Mouse (Mus musculus) CD4-positive, CD25-positive, alpha-beta regulatory T cell, adult 4 months (primary cell): ENCODE results near the gene Clk2. TPM values are rescaled to one million over a fixed set of nuclear protein-coding genes. Genes with fewer than 3 reads are reported as not detected.

Source experiments
- ATAC-seq: one replicate; pipeline ENCODE4 v1.8.0; 2017
- polyA plus RNA-seq, 2 experiments: library from polyadenylated mRNA; unstranded; fragments of 100-300 nt; shearing (Covaris generic); gene quantifications; one replicate each; pipeline ENCODE4 v1.2.1; 2017

Gene Clk2
- 10 to 100 TPM; 15.7 to 23.0 TPM for polyA plus RNA-seq

DNA sequence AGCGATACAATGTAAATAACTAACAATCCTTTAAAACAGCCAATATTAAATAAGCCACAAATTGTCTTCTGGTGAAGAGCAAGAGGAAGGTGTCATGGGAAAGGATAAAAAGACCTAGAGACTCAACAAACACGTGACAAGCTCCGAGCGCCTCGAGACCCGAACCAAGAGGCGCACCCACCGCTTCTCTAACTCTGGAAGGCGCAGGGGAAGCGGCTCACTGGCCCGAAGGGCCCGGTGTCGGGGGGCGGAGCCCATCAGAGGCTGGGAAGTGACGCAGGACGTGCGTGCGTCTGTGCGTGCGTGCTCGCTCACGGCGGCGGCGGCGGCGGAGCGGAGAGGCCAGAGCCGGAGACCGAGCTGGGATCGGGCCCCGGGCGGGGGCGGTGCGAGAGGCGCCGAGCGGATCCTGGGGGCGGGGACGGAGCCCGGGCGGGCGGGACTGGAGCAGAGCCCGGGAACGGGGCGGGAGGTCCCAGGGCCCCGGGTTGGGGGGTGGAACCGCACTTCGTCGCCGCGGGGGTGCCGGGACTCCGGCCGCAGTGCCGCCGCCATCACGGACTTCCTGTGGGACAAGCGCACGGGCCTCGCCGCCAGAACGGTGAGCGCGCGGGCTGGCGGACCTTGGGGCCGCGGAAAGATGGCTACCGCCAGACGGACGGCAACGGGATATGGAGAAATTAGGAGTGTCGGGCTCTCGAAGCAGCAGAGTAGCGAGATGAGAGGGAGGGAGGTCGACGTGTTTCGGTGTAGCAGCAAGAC lies at the start of gene Clk2:
TSS of gene Clk2 (plus strand) at position 290 of the 762 bp plus-strand sequence.
- peak; percentile 94 for ATAC-seq

DNA sequence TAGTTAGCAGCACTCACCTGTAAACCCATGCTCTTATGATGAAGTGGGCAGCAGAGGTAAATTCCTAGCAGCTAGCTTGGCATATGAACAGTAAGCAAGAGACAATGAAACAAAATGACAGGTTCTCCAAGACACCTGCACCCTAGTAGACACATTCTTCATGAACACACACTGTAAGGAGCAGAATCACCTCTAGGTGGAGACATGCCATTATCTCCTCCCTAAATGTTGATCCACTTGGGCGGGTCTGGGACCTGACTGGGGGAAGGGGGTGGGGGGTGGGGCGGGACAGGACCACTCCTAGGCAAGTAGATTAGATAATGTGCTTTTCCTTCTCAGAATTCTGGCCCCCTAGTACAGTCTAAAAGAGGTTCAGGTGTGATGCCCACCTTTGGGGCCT lies 49.1 kb upstream of the Clk2 start:
- peak; percentile 75 for ATAC-seq

DNA sequence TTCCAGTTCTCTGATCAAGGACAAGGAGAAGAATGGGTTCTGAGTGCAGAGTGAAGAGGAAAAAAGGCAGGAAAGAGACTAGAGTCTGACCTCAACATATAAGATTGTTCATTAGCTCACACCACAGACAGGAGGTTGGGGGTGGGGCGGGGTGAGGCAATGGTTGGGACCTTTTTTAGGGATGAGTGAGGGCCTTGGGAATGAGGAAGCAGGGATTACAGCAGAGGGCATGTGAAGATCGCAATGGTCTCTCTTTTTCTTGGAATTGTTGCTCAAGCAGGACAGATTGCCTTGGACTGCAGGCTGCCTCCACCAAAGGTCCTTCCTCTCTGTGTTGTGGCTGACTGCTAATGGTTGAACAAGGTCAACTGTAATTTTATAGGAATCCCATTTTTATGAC lies 41.3 kb upstream of the Clk2 start:
- ATAC-seq = no peak

DNA sequence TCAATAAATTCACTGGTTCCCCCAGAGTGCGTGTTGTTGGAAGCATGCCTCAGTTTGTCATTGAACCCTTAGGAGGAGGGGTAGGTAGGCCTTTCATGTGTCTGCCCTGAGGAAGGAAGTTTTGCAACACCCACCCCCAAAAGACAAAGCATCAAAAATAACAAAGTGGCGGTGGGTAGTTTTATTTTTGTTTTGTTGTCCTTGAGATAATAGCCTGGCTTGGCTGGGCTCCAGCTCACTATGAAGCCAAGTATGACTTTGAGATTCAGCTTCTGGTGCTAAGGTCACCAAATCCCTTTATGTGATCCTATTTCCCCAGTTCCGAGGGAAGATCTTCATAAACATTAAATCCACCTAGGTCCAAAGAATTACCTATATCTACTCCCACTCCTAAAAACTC lies 40.4 kb upstream of the Clk2 start:
- no peak for ATAC-seq

DNA sequence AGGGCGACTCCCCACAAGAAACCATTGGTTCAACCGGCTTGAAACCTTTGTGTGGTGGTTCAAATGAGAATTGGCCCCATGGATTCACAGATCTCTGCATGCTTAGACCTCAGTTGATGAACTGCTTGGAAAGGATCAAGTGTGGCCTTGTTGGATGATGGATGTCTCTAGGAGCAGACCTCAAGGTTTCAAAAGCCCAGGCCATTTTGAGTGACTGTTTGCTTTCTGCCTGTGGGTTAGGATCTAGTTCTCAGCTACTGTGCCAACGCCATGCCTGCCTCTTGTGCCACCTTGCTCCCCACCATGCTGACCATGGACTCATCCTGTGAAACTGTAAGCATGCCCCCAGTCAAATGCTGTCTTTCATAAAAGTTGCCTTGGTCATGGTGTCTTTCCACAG lies 38.6 kb upstream of the Clk2 start:
- ATAC-seq = no peak

DNA sequence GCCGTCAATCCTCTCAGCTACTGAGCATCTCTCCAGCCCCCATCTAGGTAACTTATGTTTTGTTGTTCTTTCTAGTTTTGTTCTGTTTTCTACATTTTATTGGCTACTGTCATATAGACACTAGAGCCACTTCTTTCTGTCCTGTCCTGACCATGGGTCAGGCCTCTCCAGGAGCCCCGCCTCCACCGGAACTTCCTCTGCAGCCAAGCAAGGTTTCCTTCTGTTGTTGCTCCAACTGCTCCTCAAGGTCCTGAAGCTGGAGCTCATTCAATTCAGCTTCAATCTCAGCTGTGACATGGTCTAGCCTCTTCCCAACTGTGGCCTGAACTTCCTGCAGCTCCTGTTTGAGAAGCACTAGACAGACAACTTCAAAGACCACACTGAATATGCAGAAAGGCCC lies 34.7 kb upstream of the Clk2 start:
- ATAC-seq = no peak

DNA sequence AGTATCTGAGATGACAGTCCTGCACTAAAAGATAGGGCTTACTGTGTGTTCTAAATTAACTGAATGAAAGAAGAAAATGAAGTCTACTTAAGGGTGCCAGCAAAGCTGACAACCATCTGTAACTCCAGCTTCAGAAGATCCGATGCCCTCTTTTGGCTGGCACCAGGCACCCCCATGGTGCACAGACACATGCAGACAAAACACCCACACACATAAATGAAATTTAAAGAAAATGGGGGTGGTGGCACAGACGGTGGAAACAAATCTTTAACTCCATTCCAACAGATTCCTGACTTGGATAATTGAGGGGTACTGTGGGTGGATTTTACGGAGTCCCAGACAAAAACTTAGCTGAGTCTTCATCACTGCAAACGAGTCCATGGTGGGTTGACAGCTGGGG lies 32.8 kb upstream of the Clk2 start:
- no peak for ATAC-seq

DNA sequence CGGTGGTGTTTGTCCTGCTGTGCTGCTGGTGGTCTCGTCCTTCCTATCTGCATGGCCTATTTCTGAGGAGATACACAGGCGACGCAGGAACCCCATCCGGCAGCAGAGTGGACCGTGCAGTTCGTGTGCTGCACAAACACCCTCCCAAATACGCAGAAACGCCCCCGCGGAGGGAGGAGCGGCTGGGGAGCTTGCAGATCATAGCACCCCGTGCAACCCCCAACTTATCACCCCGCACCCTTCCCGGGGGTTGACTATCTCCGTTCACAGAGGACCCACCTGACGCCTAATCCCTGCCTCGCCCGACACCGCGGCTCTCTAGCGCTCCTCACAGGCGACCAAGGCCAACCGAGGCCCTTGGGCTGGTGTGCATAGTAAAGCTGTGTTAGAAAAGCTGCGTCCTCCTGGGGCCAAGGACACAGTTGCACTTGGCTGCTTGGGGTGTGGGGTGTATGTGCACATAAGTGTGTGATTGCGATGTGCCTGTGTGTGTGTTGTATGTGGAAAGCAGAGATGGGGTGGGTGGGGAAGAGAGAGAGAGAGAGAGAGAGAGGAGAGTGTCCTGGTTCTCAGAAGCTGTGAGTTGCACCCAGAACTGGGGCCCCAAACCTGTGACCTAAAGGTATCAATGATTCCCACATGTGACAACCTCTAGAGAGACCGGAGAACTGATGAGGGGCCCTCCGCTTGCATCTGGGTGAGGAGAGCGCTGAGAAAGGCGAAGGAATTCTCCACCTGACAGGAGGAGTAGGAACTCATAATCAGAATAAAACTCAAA lies 32.1 kb upstream of the Clk2 start:
- ATAC-seq = peak; percentile 32

DNA sequence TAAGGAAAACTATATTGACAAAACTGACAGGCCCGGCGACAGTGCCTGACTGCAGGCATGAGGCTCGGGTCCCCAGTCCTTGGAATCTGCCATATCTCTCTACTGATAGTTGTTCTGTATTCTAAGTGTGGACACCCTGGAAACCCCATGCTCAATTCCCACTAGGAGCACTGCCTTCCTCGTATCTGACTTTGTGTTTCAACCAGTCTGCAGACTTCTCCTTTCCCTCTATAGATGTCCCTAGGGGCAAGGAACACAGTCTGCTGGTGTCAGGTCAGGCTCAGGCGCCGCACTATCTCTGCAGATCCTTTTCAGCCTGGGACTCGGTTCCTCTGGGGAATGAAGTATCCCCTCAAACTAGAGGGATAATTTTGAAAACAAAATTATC lies 31.5 kb upstream of the Clk2 start:
- no peak for ATAC-seq

DNA sequence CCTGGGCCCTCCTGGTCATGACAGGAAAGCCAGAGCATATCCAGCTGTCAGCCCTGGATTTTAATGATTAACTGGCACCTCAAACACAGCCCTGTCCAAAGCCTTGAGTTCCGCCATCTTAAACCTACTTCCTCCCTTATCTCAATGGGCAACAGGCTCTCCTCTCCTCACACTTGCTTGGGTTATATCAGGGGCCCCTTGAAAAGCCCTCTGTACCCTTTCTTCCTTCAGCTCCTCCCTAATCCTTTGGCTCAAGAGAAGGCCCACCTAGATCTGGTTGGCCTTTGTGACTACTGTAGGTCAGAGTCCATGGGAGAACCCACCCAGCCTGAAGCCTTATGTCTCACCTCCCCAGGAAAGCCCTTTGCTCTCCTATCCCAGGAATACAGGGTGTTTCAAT lies 30.8 kb upstream of the Clk2 start:
- no peak for ATAC-seq

DNA sequence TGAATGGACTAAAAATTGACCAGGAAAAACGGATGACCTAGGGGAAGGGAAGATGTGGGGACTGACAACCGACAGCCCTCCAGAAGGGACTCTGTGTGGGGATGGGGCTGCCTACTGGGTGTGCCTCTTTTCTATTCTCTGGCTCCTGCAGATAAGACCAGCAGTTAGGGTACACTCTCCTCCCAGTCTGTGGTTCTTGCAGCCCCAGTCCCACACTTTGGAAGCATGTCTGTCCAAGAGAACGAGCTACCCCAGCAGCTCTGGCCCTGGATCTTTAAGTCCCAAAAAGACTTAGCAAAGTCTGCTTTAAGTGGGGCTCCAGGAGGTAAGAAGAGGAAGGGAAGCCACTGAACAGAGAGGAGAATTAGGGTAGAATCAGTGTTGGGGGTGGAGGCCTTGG lies 28.6 kb upstream of the Clk2 start, which contains the start of gene Pklr:
TSS of gene Pklr (plus strand) at position 185 of the 400 bp plus-strand sequence.
- ATAC-seq = no peak

DNA sequence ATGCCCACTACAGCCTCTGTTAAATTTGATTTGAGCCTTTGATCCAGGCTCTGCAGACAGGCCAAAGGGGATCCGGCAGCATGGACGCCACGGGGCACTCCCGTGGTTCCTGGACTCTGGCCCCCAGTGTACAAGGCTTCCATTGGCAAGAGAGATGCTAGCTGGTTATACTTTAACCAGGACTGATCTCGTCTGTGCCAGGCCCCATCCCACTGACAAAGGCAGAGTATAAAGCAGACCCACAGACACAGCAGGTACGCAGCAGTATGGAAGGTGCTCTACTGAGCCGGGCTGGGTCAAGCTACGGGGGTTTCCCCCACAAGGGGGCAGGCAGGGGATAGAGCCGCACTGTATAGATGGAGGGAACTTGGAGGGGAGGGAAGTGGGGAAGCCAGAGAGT lies 28.2 kb upstream of the Clk2 start:
- no peak for ATAC-seq

DNA sequence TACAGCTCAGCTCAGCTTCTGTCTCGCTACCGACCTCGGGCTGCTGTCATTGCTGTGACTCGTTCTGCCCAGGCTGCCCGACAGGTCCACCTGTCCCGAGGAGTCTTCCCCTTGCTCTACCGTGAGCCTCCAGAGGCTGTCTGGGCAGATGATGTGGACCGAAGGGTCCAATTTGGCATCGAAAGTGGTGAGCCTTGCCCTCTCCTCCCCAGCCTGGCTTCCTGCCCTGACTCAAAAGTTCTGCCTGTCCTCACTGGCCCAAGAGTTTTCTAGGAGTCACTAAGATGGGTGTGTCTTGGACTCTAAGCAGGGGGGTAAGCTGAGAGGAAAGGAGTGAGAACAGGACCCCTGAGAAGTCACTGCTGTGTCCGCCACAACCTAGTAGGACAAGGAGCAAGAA lies 19.8 kb upstream of the Clk2 start:
- ATAC-seq = no peak

DNA sequence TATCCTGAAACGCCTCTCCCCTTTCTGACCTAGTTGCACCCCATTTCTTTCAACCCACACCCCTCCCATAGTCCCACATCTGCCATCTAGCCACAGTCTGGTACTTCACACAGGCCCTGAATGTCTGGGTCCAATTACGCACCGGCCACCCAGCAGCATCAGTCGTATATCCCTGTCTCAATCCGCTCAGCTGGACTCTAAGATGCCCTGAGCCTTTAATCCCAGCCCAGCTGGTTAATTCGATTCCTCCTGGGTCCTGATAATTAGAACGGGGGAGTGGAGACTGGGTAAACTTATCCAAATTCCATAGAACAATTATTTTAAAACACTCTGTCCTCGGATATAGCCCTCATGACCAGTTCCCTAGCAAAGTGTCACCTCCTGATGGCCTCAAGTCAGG lies 19.0 kb upstream of the Clk2 start:
- ATAC-seq = no peak

DNA sequence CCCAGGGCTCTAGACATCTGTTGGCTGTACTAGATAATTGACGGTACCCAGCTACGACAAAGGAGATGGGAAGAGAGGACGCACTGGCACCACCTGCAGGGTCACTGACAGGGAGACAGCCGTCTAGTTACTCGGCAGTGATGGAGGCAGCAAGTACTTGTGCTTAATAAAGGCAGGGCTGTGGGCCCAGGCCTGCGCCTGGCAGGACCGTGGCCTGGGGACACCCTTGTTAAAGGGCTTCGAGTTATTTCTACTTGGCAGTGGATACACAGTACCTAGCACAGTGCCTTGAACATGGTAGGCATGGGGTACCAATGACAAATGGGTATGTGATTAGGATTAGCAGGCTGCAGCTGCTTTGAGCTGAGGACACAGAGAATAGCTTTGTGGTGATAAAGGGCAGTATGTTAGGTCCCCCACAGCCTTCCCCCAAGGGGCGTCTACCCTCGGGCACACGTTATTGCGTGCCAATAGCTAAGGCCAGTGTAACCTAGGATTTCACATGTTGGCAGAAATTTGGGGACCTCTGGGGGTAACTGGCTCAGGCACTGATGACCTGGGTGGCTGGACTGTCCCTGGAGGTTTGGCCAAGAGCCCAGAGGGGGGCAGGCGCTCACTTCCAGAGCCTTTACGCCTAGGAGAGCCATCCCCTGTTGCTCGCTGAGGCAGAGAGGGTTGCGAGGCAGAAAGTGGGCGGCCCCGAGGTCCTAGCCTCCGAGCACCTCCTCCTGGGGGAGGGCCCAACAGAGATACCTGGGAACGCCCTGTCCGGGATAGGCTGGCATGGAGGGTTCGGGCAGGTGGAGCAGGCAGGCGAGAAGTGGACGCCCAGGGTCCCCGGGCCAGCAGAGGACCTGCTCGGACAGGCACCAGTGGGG lies 17.3 kb upstream of the Clk2 start:
- no peak for ATAC-seq

DNA sequence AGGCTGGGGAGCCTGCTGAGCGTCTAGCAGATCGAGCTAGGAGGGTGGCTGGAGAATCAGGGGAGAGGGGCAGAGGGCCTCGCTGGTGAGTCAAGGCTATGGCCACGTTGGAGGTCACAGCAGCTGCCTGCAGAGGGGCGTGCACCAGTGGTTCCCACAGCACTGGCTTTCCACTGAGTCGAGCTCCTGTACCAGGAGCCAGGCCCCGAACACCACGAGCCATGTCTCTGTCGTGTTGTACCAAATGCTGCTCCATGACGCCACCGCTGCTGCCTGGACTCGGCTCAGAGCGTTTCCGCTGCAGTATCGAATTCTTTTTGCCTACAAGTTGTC lies 16.6 kb upstream of the Clk2 start:
- no peak for ATAC-seq

DNA sequence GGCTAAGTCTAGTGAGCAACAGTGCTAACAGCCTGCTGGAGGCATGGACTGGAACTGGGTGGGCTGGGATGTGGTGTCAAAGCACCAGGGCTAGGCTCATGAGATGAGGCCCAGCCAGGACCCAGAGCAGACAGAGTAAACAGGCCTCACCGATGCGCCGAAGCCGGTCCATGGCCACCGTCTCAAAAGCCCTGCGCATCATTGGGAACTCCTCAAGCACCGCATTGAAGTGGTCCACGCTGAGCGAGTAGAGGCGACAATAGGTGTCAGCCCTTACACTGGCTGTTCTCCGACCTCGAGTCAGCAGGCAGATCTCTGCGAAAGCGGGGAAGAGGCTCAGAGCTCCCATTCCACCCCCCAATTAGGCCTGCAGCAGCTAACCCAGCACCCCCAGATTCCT lies 16.0 kb upstream of the Clk2 start:
- no peak for ATAC-seq

DNA sequence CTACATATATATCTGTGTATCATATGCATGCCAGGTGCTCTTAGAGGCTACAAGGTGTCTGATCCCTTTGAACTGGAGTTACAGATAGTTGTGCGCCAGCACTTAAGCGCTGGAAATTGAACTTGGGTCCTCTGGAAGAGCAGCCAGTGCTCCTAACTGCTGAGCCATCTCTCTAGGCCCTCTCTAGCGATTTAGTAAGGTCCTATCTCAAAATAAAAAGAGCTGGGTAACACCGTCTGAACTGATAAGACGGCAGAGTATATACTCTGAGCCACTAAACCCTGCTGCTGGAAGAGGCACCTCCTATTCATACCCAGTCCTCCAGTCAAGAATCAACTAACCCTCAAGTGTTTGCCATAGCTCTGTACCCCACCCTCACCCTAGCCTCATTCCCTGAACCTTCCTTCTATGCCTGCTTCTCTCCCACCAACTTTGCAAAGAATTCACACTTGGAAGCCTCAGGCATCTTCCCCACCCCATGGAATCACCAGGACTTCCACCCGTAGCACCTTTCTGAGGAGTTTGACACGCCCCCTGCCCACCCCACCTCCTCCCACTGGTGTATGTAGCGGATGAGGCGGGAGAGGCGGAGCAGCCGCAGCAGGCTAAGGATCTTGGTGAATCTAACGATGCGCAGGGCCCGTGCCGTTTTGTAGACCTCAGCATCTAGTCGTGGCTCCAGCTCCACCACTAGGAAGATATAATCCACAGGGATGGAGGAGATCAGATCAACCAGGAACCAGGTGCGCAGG lies 12.3 kb upstream of the Clk2 start:
- ATAC-seq = no peak

DNA sequence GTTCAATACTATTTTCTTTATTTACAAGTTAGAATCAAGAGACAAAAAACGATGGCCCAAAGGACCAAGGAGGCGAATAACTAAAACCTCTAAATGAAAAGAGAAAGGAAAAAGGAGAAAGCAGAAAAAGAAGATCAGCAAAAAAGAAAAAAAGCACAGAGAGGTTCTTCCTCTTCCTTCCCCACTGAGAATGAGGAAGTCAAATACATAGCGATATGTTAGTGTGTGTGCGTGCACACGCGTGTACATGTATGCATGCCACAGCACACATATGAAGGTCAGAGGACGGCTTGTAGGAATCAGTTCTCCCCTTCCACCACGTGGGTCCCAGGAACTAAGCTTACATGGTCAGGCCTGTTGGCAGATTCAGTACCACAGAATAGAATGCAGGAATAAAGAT lies 7.6 kb upstream of the Clk2 start:
- no peak for ATAC-seq

DNA sequence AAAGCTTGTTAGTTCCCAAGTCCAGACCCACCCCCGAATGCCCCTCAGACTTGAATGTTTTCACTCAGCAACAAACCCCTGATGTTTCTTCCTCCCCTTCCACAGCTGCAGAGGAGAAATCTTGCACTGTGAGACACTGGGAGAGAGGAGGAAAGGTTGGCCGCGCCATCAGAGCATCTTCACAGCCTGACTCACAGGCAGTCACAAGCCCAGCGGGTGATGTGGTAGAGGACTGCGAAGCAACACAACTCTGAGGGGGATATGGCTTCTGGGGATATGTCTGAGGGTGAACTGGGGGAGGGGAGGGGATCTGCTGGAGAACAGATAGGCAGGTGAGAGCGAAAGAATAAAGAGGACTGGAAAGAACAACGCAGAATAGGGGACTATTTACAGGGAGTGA lies 5.9 kb upstream of the Clk2 start:
- ATAC-seq = no peak

DNA sequence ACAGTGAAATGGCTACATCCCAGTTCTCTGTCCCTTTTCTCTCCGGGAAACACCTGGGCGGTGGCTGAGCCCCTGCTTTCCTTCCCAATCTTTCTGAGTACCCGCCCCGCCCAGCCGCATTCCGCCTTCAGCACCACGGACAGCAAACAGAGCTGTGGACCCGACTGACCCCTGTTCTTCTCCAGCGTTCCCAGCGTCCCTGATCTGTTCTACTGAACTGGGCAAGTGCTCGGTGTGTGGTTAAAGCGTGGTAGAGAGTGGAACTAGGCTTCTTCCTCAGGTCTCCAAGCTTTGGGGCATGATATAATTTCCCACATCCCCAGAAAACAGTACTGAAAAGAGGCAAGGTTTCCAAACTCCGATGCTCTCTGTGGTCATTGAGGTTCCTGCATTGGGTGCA lies 5.4 kb upstream of the Clk2 start:
- no peak for ATAC-seq

DNA sequence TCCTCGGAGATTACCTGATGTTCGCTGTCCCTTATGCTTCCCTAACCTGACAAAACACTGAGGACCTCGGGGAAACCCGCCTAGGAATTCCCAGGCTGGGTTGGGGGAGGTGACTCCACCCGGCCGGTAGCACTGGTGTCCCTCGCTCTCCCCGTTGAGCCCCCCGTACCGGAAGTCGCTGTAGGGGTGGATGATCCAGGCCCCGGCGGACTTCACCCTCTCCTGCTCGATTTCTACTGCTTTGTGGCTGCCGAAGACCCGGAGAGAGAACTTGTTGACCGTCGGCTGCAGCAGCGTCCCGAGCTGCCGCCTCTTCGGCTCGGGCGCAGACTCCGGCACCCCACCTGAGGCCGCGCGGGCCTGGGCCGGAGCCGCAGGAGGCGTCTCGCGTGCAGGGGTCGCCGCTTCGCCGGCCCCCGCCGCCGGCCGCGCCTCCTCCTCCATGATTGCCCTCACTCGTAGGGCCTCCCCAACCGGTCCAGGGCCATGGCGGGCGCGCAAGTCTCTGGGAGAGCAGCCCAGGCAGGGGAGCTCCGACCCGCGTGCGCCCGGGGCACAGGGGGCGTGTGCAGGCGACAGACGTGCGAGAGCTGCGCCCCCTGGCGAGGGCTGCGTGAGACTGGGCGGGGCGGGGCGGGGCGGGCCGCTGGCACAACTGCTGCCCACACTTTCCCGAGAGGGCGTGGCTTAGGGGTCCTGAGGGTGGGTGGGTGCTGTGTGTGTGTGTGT lies 4.8 kb upstream of the Clk2 start, which contains the start of gene Hcn3:
TSS of gene Hcn3 (minus strand) at position 581 of the 729 bp plus-strand sequence.
- ATAC-seq = peak; percentile 49
